Mouse (Mus musculus) heart, postnatal 0 days (tissue): ENCODE measurements around the gene Hist4h4.

Experiments used
- CTCF ChIP-seq: IDR thresholded peaks from 2 replicates; pipeline ENCODE4 v1.5.1; 2016; ENCODE audit warnings: antibody characterized with exemption, control low read depth, low read depth
- EP300 ChIP-seq: IDR thresholded peaks from 2 replicates; pipeline ENCODE4 v1.6.1; 2016; ENCODE audit warnings: antibody characterized with exemption, low read depth

DNA sequence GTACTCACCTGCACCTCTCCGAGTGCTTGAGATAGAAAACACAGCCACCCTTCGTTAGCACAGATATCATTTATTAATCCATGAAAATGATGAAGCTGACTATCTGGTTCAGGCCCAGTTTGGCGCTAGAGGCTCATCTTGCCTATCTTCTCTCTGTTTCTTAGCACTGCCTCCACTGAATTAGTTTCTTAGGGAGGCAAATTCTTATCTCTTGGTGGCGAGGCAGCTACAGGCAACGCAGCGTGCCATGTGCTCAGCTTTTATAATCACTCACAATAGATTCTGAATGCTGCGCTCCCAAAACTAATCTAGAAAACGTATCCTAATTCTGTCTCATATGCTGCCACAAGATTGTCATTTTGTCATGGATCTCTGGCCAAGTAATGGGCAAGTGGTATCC lies 44.2 kb upstream of the Hist4h4 start:
- no peak for TF ChIP-seq CTCF
- TF ChIP-seq EP300, result no peak
